Mouse (Mus musculus): ENCODE results near the gene Camkmt. TPM values are rescaled to one million over a fixed set of nuclear protein-coding genes. Genes with fewer than 3 reads are reported as not detected.

Gene Camkmt
- polyA plus RNA-seq, 1 experiment from 2014 or later: 11.4 TPM

DNA sequence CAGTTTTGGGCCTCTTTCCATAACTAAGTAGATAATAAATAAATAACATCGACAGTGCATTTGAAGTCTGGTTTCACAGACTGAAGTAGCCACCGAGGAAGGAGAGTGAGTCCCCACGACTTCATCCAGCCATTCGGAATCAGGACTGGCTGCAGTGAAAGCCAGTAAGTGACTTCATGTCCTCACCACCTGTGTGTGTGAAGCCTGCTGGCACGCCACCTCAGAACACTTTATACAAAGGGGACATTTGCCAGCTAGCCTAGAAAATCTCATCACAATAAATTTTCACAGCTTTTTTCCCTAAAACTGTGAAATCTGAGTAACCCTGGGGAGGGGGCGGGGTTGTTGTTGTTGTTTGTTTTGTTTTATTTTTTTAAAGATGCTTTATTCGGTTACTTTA is 247.3 kb downstream of the Camkmt start:
- no peak overlapping the region for H3K27ac ChIP-seq (replicated peaks; ENCODE audit: low read depth, low read length)
- no peak overlapping the region for H3K4me3 ChIP-seq (ENCODE audit: low read depth, low read length)
- H3K9me3 ChIP-seq (ENCODE audit: control insufficient read depth, low read length): no peaks in the 10 kb centered on the region
- no peak overlapping the region for H3K9ac ChIP-seq (ENCODE audit: low read length)
- no peaks in the 10 kb centered on the region for H3K36me3 ChIP-seq (ENCODE audit: control insufficient read depth, insufficient read depth, low read length)
- 73% methylated on average over 7 of the region's 7 CpGs for WGBS
- DNase-seq (ENCODE audit: low spot score) (no peak), ATAC-seq (ENCODE audit: insufficient number of reproducible peaks, low FRiP score, low TSS enrichment, low read depth) (no peak)
- no peaks in the 10 kb centered on the region for H3K4me1 ChIP-seq (ENCODE audit: control insufficient read depth, insufficient read depth, low read length)
- H3K27me3 ChIP-seq (ENCODE audit: control insufficient read depth, insufficient read depth, low read length): no peaks in the 10 kb centered on the region
- H3K4me2 ChIP-seq (ENCODE audit: low read depth, severe bottlenecking): no peak overlapping the region

DNA sequence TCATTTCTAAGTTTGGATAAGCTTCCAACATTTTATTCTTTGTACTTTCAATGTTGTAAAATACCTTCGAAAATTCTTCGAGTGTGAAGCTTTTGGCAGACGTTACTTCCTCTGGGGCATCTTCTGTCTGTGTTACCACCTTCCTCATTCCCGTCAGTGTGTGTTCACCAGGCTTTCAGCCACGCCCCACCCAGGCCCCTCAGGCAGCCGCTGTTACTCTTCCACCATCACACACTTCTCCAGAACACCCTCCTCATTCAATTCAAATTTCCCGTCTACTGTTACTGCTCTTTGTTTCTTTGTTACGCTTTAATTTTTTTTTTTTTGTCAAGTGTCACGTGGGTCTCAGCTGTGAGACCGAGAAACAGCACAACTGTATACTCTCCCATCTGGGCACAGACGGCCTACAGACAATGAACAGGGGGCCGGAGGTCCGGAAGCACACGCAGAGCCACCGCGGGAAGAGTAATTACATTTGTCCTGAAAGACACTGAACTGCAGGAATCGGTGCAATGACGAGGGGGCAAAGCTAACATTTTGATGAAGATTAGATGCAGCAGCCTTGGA is 250.9 kb downstream of the Camkmt start:
- DNase-seq (ENCODE audit: low spot score) (no peak), ATAC-seq (ENCODE audit: insufficient number of reproducible peaks, low FRiP score, low TSS enrichment, low read depth) (no peak)
- no peak overlapping the region for H3K9ac ChIP-seq (ENCODE audit: low read length)
- H3K9me3 ChIP-seq (ENCODE audit: control insufficient read depth, low read length): no peaks in the 10 kb centered on the region
- no peak overlapping the region for H3K4me3 ChIP-seq (ENCODE audit: low read depth, low read length)
- H3K27me3 ChIP-seq (ENCODE audit: control insufficient read depth, insufficient read depth, low read length): no peaks in the 10 kb centered on the region
- H3K36me3 ChIP-seq (ENCODE audit: control insufficient read depth, insufficient read depth, low read length): no peaks in the 10 kb centered on the region
- 80% methylated on average over 18 of the region's 18 CpGs for whole genome bisulfite sequencing
- no peaks in the 10 kb centered on the region for H3K4me1 ChIP-seq (ENCODE audit: control insufficient read depth, insufficient read depth, low read length)
- H3K4me2 ChIP-seq (ENCODE audit: low read depth, severe bottlenecking): no peak overlapping the region
- no peak overlapping the region for H3K27ac ChIP-seq (replicated peaks; ENCODE audit: low read depth, low read length)

DNA sequence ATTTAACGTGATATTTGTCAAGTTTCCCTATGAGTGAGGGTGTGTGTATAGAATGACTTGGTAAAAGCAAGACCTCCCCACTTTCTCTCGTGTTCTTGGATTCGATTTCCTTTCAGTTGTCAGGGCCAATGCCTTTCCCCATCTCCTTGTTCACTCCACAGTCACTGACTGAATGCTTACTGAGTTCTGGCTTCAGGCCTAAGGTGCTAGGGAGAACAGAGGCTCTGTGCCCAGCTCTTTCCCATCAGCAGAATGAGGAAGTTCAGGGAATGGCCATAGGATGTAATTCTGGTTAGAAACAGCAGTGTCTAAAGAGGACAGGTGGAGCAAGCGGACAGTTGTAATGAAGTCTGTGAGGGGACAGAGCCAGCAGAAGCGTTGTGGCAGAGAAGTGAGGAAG is 252.1 kb downstream of the Camkmt start:
- no peak overlapping the region for H3K4me3 ChIP-seq (ENCODE audit: low read depth, low read length)
- no peak overlapping the region for H3K4me2 ChIP-seq (ENCODE audit: low read depth, severe bottlenecking)
- H3K27me3 ChIP-seq (ENCODE audit: control insufficient read depth, insufficient read depth, low read length): no peaks in the 10 kb centered on the region
- H3K9me3 ChIP-seq (ENCODE audit: control insufficient read depth, low read length): no peaks in the 10 kb centered on the region
- WGBS: 86% methylated on average over 5 of the region's 5 CpGs
- no peak for ATAC-seq (ENCODE audit: insufficient number of reproducible peaks, low FRiP score, low TSS enrichment, low read depth)
- H3K4me1 ChIP-seq (ENCODE audit: control insufficient read depth, insufficient read depth, low read length): no peaks in the 10 kb centered on the region
- no peaks in the 10 kb centered on the region for H3K36me3 ChIP-seq (ENCODE audit: control insufficient read depth, insufficient read depth, low read length)
- no peak for DNase-seq (ENCODE audit: low spot score)
- no peak overlapping the region for H3K27ac ChIP-seq (replicated peaks; ENCODE audit: low read depth, low read length)
- H3K9ac ChIP-seq (ENCODE audit: low read length): no peak overlapping the region

DNA sequence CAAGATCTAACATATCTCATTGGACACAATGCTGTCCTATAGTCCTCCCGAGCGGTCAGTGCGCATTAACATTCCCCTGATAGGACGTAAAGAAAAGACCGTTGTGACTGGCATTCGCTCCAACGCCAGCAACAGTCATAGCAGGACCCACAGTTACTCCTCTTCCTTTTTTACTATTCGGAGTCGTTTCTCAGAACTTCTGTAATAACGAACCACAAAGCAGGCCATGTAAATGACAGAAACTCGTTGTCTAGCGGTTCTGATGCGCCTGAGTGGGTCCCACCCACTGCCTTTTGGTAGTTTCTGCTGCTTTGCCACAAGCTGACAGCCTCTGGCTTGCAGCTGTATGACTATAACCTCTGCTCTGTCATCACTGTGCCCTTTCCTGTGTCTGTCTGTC is 253.1 kb downstream of the Camkmt start:
- Histone ChIP-seq H3K36me3 (ENCODE audit: control insufficient read depth, insufficient read depth, low read length) (no peaks in the 10 kb centered on the region), H3K9me3 (ENCODE audit: control insufficient read depth, low read length) (no peaks in the 10 kb centered on the region), H3K27me3 (ENCODE audit: control insufficient read depth, insufficient read depth, low read length) (no peaks in the 10 kb centered on the region), H3K4me2 (ENCODE audit: low read depth, severe bottlenecking) (no peak overlapping the region), H3K9ac (ENCODE audit: low read length) (no peak overlapping the region), H3K4me1 (ENCODE audit: control insufficient read depth, insufficient read depth, low read length) (no peaks in the 10 kb centered on the region), H3K4me3 (ENCODE audit: low read depth, low read length) (no peak overlapping the region), H3K27ac (replicated peaks; ENCODE audit: low read depth, low read length) (no peak overlapping the region)
- WGBS: 89% methylated on average over 13 of the region's 13 CpGs
- DNase-seq (ENCODE audit: low spot score) (no peak), ATAC-seq (ENCODE audit: insufficient number of reproducible peaks, low FRiP score, low TSS enrichment, low read depth) (no peak)

DNA sequence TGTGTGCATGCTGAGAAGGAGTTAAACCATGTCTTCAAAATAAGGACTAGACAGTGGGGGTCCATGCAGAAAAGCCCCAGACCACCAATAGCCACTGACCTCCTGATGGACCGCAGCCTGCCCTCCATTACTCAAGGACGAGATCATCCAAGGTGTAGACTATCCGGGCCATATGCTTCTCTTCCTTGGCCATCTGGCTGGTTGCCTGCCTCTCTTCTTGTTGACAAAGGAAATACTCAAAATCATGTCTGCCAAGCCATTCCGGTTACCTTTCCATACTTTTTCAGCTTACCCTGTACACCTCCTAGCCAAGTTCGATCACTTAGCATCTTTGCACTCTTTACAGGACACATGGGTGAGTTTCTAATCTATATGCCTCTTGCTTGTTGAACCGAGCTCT is 256.3 kb downstream of the Camkmt start:
- no peak for ATAC-seq (ENCODE audit: insufficient number of reproducible peaks, low FRiP score, low TSS enrichment, low read depth)
- WGBS: 90% methylated on average over 6 of the region's 6 CpGs
- Histone ChIP-seq H3K9ac (ENCODE audit: low read length) (no peak overlapping the region), H3K36me3 (ENCODE audit: control insufficient read depth, insufficient read depth, low read length) (no peaks in the 10 kb centered on the region), H3K27ac (replicated peaks; ENCODE audit: low read depth, low read length) (no peak overlapping the region), H3K27me3 (ENCODE audit: control insufficient read depth, insufficient read depth, low read length) (no peaks in the 10 kb centered on the region), H3K4me2 (ENCODE audit: low read depth, severe bottlenecking) (no peak overlapping the region), H3K9me3 (ENCODE audit: control insufficient read depth, low read length) (no peaks in the 10 kb centered on the region), H3K4me3 (ENCODE audit: low read depth, low read length) (no peak overlapping the region), H3K4me1 (ENCODE audit: control insufficient read depth, insufficient read depth, low read length) (no peaks in the 10 kb centered on the region)
- no peak for DNase-seq (ENCODE audit: low spot score)

DNA sequence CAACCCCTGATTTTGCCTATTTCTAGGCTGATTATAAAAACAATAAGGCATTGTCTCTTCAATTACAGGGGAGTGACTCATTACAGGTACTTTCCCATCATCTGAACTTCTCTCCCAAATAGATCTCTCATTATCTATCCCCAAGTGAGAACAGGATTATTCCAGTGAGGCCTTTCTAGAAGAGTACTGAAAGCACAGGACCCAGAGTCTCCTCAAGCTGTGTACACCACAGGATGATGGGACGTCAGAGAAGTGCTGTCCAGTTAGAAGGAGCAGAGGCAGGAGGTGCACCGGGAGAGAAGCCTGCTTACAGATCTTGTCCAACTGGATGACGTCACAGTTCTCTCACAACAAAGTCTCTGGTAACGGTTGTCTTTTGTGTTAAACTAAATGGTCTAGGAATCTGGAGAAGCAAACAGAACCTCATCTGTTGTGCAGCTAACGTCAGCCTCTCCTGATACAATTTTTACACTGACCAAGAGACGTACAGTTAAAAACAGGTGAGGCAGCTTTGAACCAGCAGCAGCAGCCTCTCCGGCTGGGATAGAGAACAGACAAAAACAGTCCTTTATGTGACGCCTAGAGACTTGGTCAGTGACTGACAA is 259.1 kb downstream of the Camkmt start:
- no peaks in the 10 kb centered on the region for H3K9me3 ChIP-seq (ENCODE audit: control insufficient read depth, low read length)
- WGBS: 77% methylated on average over 8 of the region's 8 CpGs
- no peak overlapping the region for H3K4me2 ChIP-seq (ENCODE audit: low read depth, severe bottlenecking)
- DNase-seq (ENCODE audit: low spot score): no peak
- H3K9ac ChIP-seq (ENCODE audit: low read length): no peak overlapping the region
- H3K27me3 ChIP-seq (ENCODE audit: control insufficient read depth, insufficient read depth, low read length): no peaks in the 10 kb centered on the region
- H3K36me3 ChIP-seq (ENCODE audit: control insufficient read depth, insufficient read depth, low read length): no peaks in the 10 kb centered on the region
- no peak for ATAC-seq (ENCODE audit: insufficient number of reproducible peaks, low FRiP score, low TSS enrichment, low read depth)
- H3K4me3 ChIP-seq (ENCODE audit: low read depth, low read length): no peak overlapping the region
- H3K4me1 ChIP-seq (ENCODE audit: control insufficient read depth, insufficient read depth, low read length): no peaks in the 10 kb centered on the region
- H3K27ac ChIP-seq (replicated peaks; ENCODE audit: low read depth, low read length): no peak overlapping the region

DNA sequence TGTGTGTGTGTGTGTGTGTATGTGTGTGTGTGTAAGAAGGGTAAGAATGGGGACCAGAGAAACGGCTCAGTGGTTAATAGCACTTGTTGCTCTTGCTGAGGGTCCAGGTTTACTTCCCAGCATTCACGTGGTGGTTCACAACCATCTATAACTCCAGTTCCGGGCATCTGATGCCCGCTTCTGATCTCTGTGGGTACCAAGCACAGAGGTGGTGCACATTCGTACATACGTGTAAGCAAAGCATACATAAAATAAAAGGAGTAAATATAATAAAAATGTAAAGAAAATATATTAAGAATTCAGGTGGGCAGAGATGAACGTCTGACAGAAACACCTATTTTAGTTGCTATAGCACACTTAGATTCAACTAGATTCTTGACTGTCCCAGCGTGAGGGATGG is 260.9 kb downstream of the Camkmt start:
- H3K4me1 ChIP-seq (ENCODE audit: control insufficient read depth, insufficient read depth, low read length): no peaks in the 10 kb centered on the region
- no peak overlapping the region for H3K4me2 ChIP-seq (ENCODE audit: low read depth, severe bottlenecking)
- no peak for DNase-seq (ENCODE audit: low spot score)
- no peaks in the 10 kb centered on the region for H3K27me3 ChIP-seq (ENCODE audit: control insufficient read depth, insufficient read depth, low read length)
- ATAC-seq (ENCODE audit: insufficient number of reproducible peaks, low FRiP score, low TSS enrichment, low read depth): no peak
- H3K9ac ChIP-seq (ENCODE audit: low read length): no peak overlapping the region
- no peaks in the 10 kb centered on the region for H3K36me3 ChIP-seq (ENCODE audit: control insufficient read depth, insufficient read depth, low read length)
- no peak overlapping the region for H3K27ac ChIP-seq (replicated peaks; ENCODE audit: low read depth, low read length)
- WGBS: 91% methylated on average over 8 of the region's 8 CpGs
- no peaks in the 10 kb centered on the region for H3K9me3 ChIP-seq (ENCODE audit: control insufficient read depth, low read length)
- no peak overlapping the region for H3K4me3 ChIP-seq (ENCODE audit: low read depth, low read length)

DNA sequence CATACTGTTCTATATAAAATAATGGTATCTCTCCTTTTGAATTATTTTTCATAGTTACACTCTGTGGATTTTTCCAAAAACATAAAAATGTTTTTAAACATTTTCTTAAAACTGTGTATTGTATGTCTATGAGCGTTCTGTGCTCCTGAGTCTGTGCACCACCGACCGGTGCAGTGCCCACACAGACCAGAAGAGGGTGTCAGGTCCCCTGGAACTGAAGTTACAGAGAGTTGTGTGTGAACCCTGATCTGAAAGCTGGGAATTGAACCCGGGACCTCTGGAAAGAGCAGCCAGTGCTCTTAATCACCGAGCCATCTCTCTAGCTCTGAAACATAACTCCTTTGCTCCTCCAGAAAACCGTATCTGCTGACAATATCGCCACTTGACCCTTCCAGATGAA is 262.4 kb downstream of the Camkmt start:
- Histone ChIP-seq H3K4me1 (ENCODE audit: control insufficient read depth, insufficient read depth, low read length) (no peaks in the 10 kb centered on the region), H3K27me3 (ENCODE audit: control insufficient read depth, insufficient read depth, low read length) (no peaks in the 10 kb centered on the region), H3K9ac (ENCODE audit: low read length) (no peak overlapping the region), H3K9me3 (ENCODE audit: control insufficient read depth, low read length) (no peaks in the 10 kb centered on the region), H3K27ac (replicated peaks; ENCODE audit: low read depth, low read length) (no peak overlapping the region), H3K36me3 (ENCODE audit: control insufficient read depth, insufficient read depth, low read length) (no peaks in the 10 kb centered on the region), H3K4me2 (ENCODE audit: low read depth, severe bottlenecking) (no peak overlapping the region), H3K4me3 (ENCODE audit: low read depth, low read length) (no peak overlapping the region)
- DNase-seq (ENCODE audit: low spot score) (no peak), ATAC-seq (ENCODE audit: insufficient number of reproducible peaks, low FRiP score, low TSS enrichment, low read depth) (no peak)
- 83% methylated on average over 7 of the region's 7 CpGs for WGBS

DNA sequence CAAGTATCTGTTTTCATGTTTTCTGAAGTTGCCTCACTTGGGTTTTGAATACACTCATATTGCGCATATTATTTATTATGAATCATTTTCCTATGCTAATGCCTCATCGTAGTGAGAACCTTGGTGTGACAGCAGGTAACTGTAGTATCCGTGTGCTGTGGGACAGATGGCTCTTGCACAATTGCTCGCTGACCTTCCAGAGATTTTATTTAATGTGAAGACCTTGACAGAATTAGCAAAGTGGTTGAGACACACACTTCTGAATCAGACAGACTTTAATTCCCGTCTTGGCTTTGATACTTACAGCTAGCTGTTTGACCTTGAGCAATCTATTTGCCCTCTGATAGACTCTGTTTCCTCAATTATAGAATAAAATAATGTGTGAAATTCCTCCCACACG is 262.8 kb downstream of the Camkmt start:
- Histone ChIP-seq H3K4me3 (ENCODE audit: low read depth, low read length) (no peak overlapping the region), H3K4me2 (ENCODE audit: low read depth, severe bottlenecking) (no peak overlapping the region), H3K9ac (ENCODE audit: low read length) (no peak overlapping the region), H3K36me3 (ENCODE audit: control insufficient read depth, insufficient read depth, low read length) (no peaks in the 10 kb centered on the region), H3K27ac (replicated peaks; ENCODE audit: low read depth, low read length) (no peak overlapping the region), H3K27me3 (ENCODE audit: control insufficient read depth, insufficient read depth, low read length) (no peaks in the 10 kb centered on the region), H3K4me1 (ENCODE audit: control insufficient read depth, insufficient read depth, low read length) (no peaks in the 10 kb centered on the region), H3K9me3 (ENCODE audit: control insufficient read depth, low read length) (no peaks in the 10 kb centered on the region)
- WGBS: 87% methylated on average over 6 of the region's 6 CpGs
- ATAC-seq (ENCODE audit: insufficient number of reproducible peaks, low FRiP score, low TSS enrichment, low read depth): no peak
- DNase-seq (ENCODE audit: low spot score): no peak

Measured in limb, embryonic 11.5 days (tissue).